Mouse (Mus musculus): ENCODE results near the gene Ctnnd2.
"Not testable (repeated sequence)": the region's sequence is repeated elsewhere in the genome, so short reads cannot be mapped to it uniquely, and the experiment has no call there.

Gene Ctnnd2

DNA sequence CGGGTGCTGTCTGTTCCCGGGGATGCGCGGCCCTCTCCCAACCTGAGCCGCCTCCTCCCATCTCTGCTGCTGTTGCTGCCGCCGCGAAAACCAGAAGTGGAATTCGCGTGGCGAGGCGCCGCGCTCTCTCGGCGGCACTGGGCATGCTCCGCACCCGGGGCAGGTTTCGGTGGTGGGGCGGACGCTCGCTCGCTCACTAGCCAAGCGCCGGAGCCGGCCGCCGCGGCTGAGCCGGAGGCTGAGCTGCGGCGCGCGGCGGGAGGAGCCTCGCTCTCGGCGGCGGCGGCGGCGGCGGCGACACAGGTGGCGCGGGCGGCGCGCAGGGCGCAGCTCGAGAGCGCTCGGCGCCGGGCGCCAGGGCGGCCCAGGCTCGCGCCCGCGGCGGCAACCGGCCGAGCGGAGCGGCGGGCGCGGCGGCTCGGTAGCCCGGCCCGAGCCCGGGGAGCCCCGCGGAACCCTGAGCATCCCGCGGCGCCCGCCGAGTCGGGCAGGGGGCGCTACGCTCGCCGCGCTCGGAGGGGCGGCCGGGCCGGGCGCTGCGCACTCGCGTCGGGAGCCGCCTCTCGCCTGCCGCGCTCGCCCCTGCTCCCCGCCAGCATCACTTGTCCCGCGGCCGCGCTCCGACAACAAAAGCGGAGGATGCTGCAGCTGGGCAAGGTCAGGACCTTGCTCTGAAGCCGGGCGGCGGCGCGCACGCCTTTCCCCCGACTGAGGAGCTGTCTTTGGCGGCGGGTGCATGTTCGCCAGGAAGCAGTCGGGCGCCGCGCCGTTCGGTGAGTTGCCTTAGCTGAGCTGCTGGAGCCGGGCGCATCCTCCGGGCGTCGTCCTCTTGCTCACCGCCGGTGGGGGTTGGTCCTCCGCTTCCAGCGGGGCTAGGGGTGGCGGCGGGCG is at the start of gene Ctnnd2:
Ctnnd2 (plus strand) TSS at position 203 of the 891 bp plus-strand sequence.
- DNase-seq: peak; percentile 33

- no peak for DNase-seq
These were observed 41.7 kb upstream of the Ctnnd2 start for GRCm38 (mm10) chr15:30130705-30131104.

DNA sequence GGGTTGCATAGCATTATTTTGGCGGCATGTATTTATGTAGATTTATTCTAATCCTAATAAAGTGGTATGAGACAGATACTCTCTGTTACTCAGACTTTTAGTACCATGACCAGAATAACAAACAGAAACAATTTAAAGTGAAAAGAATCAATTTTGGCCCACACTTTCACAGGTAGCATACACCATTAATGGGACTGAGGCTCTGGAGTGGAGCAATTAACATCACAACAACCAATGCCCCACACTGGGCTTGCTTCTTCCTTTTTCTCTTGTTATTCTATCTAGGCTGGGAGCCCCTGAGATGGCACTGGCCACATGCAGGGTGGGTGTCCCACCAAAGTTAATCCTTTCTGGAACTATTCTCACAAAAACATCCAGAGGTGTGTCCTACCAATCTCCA is 32.8 kb upstream of the Ctnnd2 start:
- not testable (repeated sequence) for DNase-seq

DNA sequence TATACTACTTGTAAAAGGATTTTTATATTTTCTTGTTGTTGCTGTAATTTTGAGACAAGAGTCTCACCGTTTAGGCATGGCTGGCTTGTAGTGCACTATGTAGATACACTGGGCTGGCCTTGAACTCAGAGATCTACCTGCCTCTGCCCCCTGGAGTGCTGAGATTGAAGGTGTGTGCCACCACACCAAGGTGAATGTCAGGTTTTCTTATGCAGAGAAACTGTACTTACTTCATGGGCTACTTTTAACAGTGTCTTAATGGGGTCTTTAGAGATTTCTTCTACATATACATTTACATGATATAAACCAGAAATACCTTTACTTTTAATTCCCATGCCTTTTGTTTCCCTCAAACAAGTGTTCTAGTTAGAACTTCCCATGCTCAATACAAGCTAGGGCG is 27.0 kb upstream of the Ctnnd2 start:
- DNase-seq: no peak

- DNase-seq: no peak
These were observed 20.2 kb upstream of the Ctnnd2 start for GRCm38 (mm10) chr15:30152176-30152575.

DNA sequence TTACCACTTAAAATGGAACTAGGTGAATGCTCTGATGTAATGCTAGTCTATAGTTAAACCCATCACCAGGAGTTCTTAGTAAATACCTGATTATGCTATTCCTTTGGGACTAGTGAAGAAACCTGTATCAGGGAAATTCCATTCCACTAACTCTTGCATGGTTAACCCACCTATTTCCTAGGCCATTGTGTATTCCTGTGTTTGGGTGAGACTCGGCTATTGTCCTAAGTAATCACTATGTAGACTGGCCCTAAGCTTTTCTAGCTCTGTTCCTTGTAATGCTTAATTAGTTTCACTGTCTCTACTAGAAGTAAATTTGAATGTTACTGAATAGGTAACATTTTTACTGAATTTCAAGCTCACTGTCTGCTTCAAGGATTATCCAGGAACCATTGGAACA is 14.4 kb upstream of the Ctnnd2 start:
- no peak for DNase-seq

- no peak for DNase-seq
These were observed 2.4 kb upstream of the Ctnnd2 start for GRCm38 (mm10) chr15:30170031-30170430.

- no peak for DNase-seq
These were observed 749 bp upstream of the Ctnnd2 start for GRCm38 (mm10) chr15:30171493-30172195.

DNA sequence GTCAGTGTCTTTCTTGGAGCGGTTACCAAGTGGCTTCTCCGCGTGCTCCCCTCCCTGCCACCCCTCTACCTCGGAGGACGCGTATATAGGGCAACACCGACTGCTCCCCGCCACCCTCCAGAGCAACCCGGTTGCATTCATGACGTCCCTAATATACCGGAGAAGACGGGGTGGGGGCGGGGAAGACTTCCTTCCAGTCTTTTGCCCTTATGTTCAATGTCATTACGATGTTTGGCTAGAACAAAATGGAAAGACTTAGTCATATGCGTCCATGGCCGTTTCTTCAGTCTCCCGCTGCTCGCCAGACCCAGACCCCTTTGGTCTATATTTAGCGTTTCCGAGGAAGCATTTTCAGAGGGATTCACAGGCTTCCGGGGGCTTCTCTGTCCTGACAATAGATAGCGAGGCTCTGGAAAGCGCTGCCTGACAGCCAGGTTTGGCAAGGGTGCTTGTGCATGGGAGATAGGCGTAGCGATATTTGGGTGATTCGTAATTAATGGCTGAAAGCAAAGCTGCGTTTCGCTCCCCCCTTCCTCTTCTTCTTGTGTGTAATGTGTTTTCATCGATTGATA is 1.1 kb downstream of the Ctnnd2 start:
- DNase-seq: no peak

- no peak for DNase-seq
These were observed 1.9 kb downstream of the Ctnnd2 start for GRCm38 (mm10) chr15:30174321-30174720.

DNA sequence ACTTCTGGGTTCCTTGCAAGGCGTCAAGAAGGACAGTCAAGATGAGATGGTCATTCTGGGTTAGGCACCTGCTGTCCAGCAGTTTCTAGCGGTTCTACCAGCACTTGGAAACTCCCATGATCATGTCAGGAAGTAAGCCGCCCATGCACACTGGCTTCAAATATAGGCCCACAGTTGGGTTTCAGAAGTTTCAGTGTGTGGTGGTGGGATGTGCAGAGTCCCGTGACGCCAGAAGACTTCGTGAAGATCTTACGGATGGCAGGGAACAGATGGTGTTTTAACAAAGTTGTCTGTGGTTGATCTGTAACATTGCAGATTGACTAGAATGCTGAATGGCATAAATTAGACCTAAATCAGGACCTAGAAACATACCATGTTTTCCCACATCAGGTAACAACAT is 11.6 kb downstream of the Ctnnd2 start:
- no peak for DNase-seq

DNA sequence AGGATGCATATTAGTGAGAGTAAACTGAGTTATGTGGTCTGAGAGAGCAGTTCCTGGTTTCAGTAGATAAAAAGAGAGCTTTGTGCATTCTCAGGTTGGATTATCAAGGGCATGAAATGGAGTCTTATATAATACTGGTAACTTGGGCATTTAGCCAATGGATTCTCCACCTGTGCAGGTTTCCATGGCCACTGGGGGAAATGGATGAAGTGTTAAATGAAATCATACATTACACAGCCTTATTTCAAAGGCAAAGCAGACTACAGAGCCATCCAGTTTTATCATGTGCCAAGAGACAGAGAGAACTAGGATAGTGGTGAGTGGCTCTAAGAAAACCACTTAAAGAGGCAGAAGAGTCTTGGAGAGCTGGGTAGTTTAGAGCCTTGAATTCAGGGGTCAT is 18.5 kb downstream of the Ctnnd2 start:
- DNase-seq: no peak

DNA sequence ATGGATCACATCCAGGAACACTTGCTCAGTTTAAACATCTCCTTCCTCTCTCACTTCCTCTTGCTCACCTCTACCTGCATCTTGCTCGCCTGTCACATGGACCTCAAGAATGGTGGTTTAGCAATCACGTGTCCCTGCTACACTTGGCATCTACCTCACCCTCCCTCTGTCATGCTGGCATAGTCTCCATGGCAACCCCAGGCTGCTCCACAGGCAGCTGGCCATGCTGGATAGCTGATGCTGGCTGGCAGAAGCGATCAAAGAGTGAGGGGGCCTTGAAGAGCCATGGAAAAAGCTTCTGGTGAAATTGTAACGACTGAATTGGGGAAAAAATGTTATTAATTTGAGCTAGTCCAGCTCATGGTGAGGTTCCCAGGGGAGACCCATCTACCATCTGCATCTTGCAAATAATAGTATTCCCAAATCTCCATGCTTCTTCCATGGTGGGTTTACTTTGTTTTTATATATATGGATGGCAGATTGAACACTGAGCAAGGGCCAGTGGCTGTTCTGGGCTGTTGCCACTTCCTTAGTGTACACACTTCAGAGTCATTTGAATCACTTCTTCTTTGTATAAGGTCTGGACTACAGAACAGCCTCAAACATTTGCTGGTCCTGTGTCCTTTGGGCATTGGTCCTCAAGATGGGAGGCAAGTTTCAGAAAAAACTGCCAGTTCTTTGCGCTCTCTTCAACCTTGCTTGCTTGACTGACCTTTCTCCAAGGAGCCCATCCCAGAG is 19.7 kb downstream of the Ctnnd2 start:
- DNase-seq: no peak

DNA sequence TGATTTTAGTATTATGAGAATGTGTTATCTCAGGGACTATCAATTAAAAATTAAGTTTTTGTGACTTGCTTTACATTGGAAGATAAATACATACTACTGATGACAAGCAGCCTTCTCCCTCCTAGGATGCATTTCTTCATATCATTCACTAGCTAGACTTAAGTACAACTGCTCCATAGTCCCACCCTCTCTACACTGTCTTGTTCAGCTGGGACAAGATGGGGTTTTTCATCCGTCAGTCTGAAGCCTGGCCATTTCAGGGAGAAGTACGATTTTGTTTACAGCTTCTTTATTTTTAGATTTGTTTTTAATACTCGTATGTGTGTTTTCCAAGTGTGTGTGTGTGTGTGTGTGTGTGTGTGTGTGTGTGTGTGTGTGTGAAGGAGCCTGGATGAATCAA is 26.0 kb downstream of the Ctnnd2 start:
- no peak for DNase-seq

DNA sequence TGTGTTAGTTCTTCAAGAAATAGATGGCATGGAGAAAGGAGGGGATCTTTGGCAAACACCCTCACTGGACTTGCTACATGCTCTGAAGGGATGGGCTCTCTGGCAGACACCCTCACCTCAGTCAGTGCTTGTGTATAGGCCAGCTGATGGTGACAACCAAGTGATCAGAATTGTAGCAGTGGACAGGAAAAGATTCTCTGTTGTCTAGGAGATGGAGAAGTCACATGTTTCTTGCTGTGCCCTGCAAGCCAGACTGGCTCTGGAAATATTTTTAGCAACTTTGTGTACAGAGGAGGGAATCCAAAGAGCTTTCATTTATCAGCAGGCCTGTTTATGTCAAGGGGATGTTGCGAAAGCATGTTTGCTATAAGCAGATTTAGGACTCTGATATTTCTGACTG is 27.4 kb downstream of the Ctnnd2 start:
- DNase-seq: no peak

GRCm38 (mm10) chr15:30201211-30201610 is 28.8 kb downstream of the Ctnnd2 start:
- DNase-seq: no peak

GRCm38 (mm10) chr15:30201617-30202016 is 29.2 kb downstream of the Ctnnd2 start:
- DNase-seq: no peak

DNA sequence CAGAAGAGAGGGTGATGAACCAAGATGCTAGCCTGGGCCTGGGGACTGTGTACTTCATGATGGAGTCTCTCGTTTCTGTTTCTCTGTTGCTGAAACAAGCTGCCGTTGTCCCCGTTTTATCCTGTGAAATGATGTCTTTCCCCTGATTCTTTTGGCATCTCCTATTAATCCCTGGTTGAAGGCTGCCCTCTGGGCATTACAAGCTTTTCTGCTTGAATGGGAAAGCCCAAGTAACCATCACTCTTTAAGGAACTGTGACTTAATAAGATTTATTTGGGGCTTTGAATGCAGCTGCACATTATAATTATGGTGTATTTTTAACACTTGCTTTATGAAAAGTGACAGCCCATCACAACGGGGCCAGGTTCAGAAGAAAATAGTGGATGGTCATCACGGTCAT is 40.4 kb downstream of the Ctnnd2 start:
- DNase-seq: no peak

DNA sequence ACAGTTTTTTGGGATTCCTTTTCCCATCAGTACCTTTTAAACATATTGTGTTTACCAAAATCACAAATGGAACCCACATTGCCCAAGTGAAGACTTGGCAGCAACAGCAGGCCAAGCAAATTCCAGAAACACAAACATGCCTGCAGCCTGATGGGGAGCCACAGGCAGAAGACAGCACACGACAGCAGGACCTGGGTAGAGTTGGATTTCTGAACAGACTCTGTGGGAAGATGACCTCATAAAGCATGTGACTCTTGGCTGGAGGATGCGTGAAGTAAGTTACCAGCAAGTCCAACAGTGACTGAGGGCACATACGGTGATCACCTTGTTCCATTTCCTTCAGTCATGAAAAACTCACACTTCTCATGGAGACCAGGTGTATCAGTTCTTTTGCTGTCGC is 43.5 kb downstream of the Ctnnd2 start:
- no peak for DNase-seq

DNA sequence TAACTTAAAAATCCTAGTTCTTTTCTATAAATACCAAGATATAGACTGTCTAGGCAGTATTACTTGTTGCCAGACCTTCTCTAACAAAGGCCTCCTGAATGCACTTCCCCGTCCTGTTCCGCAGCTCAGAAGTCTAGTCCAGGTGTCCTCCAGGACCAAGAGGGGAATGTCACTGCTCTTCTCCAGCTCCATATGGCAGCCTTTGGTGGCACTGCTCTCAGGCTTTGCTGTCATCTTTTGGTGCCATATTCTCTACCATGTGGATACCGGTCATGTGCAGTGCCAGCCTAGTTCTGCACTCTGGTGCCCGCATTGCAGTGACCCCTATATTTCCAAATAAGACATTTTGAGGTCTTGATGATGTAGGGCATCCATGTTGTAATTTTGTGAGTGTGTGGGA is 56.7 kb downstream of the Ctnnd2 start:
- no peak for DNase-seq

DNA sequence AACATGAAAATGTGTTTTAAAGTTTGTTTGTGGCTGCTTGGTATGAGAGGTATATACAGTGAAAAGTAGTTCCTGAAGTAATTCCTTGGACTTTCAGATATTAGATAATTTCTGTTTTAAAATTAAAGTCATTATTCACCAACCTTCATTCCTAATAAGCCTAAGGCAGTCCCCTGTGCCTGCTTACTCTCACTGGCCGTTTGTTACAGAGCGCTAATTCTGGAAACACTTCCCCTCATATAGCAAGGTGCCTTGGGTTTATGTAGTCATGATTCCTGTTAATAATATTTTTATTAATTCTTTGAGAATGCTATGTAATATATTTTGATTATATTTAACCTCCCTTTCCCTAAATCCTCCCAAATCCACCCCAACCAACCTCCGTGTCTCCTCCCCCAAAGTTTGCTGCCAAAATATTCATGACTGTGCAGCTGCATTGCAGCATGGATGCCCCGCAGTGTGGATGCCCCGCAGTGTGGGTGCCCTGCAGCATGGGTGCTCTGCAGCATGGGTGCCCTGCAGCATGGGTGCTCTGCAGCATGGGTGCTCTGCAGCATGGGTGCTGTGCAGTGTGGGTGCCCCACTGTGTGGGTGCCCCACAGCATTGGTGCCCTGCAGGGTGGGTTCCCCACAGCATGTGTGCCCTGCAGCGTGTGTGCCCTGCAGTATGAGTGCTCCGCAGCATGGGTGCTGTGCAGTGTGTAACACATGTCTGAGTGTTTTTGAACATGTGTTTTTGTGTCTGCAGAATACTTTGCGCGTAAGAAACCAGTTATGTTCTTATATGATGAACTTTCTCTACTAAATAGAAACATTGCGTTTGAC is 63.0 kb downstream of the Ctnnd2 start:
- DNase-seq: no peak

GRCm38 (mm10) chr15:30240881-30241280 is 68.5 kb downstream of the Ctnnd2 start:
- DNase-seq: no peak
